ENCODE assay signal across 9 mouse cellular contexts in the genomic region with DNA sequence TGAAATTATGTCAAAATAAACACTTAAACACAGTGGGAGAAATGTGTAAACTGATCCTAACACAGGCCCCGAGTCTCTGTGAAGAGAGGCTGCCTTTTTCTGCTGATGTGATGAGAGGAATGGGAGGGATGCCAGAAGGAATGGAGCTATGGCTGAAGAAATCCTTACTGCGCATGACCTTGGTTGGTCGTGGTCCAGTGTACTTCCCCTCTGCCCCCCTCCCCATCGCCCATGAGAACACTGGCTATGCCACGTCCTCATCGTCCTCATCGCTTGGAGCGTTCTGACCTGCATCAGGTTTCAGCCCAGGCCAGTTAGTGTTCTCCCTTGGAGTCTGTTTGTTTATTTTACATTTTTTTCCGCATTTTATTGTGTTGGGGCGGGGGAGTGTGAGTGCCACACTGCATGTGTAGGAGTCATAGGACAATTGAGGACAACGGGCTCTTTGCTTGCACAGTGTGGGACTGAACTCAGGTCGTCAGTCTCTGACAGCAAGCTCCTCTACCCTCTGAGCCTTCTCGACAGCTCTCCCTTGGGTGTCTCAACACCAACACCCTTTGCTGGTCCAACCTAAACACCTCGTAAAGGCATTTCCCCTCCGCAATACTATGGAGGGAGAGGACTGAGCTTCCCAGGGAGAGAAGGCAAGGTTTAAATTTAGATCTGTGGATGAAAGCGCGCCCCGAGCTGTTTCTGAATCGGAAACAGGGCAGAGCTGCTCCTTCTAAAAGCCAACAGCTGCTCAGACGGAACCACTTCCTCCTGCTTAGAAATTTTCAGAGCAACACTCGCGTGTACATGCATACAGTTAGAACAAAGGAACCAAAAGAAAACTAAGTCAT. TPM values are rescaled to one million over a fixed set of nuclear protein-coding genes. Genes with fewer than 3 reads are reported as not detected.
DNase-seq lines count a peak whose midpoint lies in the region; ATAC-seq lines count a peak whose summit lies in the region.
"Had no signal": no experiment of that assay in that cellular context is flagged by ENCODE, and none has a peak within 500 bp of the region (broad histone marks: within the 10 kb centered on the region; RNA-seq: fewer than 3 reads in every experiment).

No protein-coding gene starts in this region.

- no peaks in the 10 kb centered on the region for H3K36me3 ChIP-seq in heart, embryonic 16.5 days (ENCODE audit: control insufficient read depth, insufficient read depth)
- H3K36me3 ChIP-seq: G1E had no signal

- peaks cover 25% of the 10 kb centered on the region for H3K4me1 ChIP-seq in heart, embryonic 16.5 days (ENCODE audit: control insufficient read depth, insufficient read depth, low read length)

- WGBS in heart, embryonic 16.5 days, result 44% methylated on average over 22 of the region's 22 CpGs

- H3K27ac ChIP-seq in heart, embryonic 16.5 days (ENCODE audit: low read length), result peak overlapping the region; percentile 90

- H3K4me2 ChIP-seq in heart, embryonic 16.5 days (ENCODE audit: low read depth, low read length), result peak overlapping the region; percentile 36

- H3K27me3 ChIP-seq in heart, embryonic 16.5 days (ENCODE audit: control insufficient read depth, insufficient read depth, low read length), result no peaks in the 10 kb centered on the region

- no peak overlapping the region for H3K4me3 ChIP-seq in heart, embryonic 16.5 days (ENCODE audit: low read length)

- intact Hi-C loops in gastrocnemius, postnatal 14 days (cut with DNase I; ENCODE audit: low total_unique reads), result no loop called here
- intact Hi-C loops in left cerebral cortex, postnatal 25 days (cut with DNase I), result no loop called here

- H3K9ac ChIP-seq in heart, embryonic 16.5 days (ENCODE audit: low read length), result peak overlapping the region; percentile 50

- ATAC-seq in heart, embryonic 16.5 days (replicated peaks; ENCODE audit: extremely low read depth, insufficient read depth, low FRiP score), result peak; percentile 39

- no peaks in the 10 kb centered on the region for H3K9me3 ChIP-seq in heart, embryonic 16.5 days (replicated peaks; ENCODE audit: control insufficient read depth, low read length)
- H3K9me3 ChIP-seq: G1E had no signal

- peak; percentile 10 for DNase-seq in gastrocnemius, postnatal 14 days
- DNase-seq in gastrocnemius, postnatal 10 days, result no peak
- DNase-seq in T-cell, adult 2 months (ENCODE audit: low spot score), result peak; percentile 82
- peak; percentile 47 to 78 for DNase-seq in left cerebral cortex, postnatal 25 days (ENCODE audit: low spot score in 2 of 2)
- DNase-seq in right cerebral cortex, postnatal 14 days, result peak; percentile 42
- no peak for DNase-seq in adrenal gland, adult 8-10 months
- no peak for DNase-seq in cerebellum, adult 8-10 months

RNA-seq across cellular contexts. Expression of gene Blm, which starts 19.5 kb away (rescaled TPM):
- 1 to 10 TPM; 1.9 to 3.7 TPM for total RNA-seq in gastrocnemius, postnatal 14 days (2021)
- 1 to 10 TPM; 5.4 to 6.3 TPM for total RNA-seq in gastrocnemius, postnatal 10 days (2021)
- polyA plus RNA-seq in heart, embryonic 16.5 days (2015; fragmentation: Nextera tagmentation; extraction: Ambion mirVana), result 14.5 and 15.3 TPM in 2 replicates
- total RNA-seq in left cerebral cortex, postnatal 25 days (2021), result 1 to 10 TPM; 3.1 to 4.3 TPM
- 1 to 10 TPM; 1.7 to 8.6 (median 5.1) TPM for total RNA-seq in adrenal gland, adult 8-10 months (2022)

Comparison
In these comparisons a context has a peak if more than half of its experiments do, and no peak if none do; other contexts are left out.
1. DNase-seq: peak in gastrocnemius, postnatal 14 days (single experiment), T-cell, adult 2 months (single experiment), left cerebral cortex, postnatal 25 days (2 of 2) and right cerebral cortex, postnatal 14 days (single experiment); none in gastrocnemius, postnatal 10 days (single experiment), adrenal gland, adult 8-10 months (single experiment) and cerebellum, adult 8-10 months (single experiment).